ENCODE assay signal across 29 mouse cellular contexts in genomic region chr4:124257006-124257405, GRCm38 (mm10).
DNase-seq lines count a peak whose midpoint lies in the region; ATAC-seq and TF ChIP-seq lines count a peak whose summit lies in the region.
"Had no signal": no experiment of that assay in that cellular context is flagged by ENCODE, and none has a peak within 500 bp of the region (broad histone marks: within the 10 kb centered on the region; RNA-seq: fewer than 3 reads in every experiment).

No protein-coding gene starts in this region.

- no peak overlapping the region for H3K9ac ChIP-seq in kidney, embryonic 16.5 days (replicated peaks; ENCODE audit: low read length)
- H3K9ac ChIP-seq: embryonic facial prominence, embryonic 13.5 days; forebrain, embryonic 13.5 days; limb, embryonic 15.5 days; liver, embryonic 14.5 days; lung, embryonic 15.5 days; stomach, embryonic 15.5 days had no signal

- peak; percentile 39; the same call in 1 of the 2 replicates for ATAC-seq in kidney, embryonic 16.5 days (ENCODE audit: low FRiP score, low TSS enrichment)
- ATAC-seq: forebrain, embryonic 13.5 days; intestine, postnatal 0 days; midbrain, embryonic 16.5 days had no signal

- intact Hi-C loops in left cerebral cortex, postnatal 36 days (cut with DNase I), result no loop called here

- H3K4me3 ChIP-seq in layer of hippocampus, adult 2 months, result no peak overlapping the region
- no peak overlapping the region for H3K4me3 ChIP-seq in kidney, embryonic 16.5 days (ENCODE audit: low read length)
- H3K4me3 ChIP-seq: embryonic facial prominence, embryonic 13.5 days; erythroblast, embryonic 14.5 days; forebrain, embryonic 13.5 days; heart, embryonic 10.5 days; left cerebral cortex, adult 2 months; limb, embryonic 15.5 days; lung, embryonic 15.5 days; myocyte; stomach, embryonic 15.5 days had no signal

- DNase-seq in layer of hippocampus, adult 2 months (ENCODE audit: low spot score in 2 of 2), result no peak
- no peak for DNase-seq in layer of hippocampus, postnatal 25 days (ENCODE audit: extremely low spot score in 1 of 2, low spot score in 1 of 2)
- peak; percentile 25 to 27 for DNase-seq in kidney, adult 8-10 months
- DNase-seq in kidney, postnatal 4 days, result peak; percentile 26 to 49
- DNase-seq in left cerebral cortex, postnatal 36 days (ENCODE audit: low spot score in 2 of 2), result no peak
- DNase-seq in thymus, postnatal 0 days (ENCODE audit: low spot score), result no peak
- DNase-seq: adrenal gland, postnatal 10 days; cerebellum, adult 9-11 months; gastrocnemius, postnatal 10 days; heart, postnatal 4 days; layer of hippocampus, adult 9-11 months; left cerebral cortex, postnatal 4 days; lung, postnatal 4 days; right cerebral cortex, adult 18-20 months; right cerebral cortex, postnatal 4 days; thymus, postnatal 4 days had no signal

- H3K36me3 ChIP-seq in kidney, embryonic 16.5 days (ENCODE audit: insufficient read depth, low read length), result no peaks in the 10 kb centered on the region
- H3K36me3 ChIP-seq: embryonic facial prominence, embryonic 13.5 days; heart, embryonic 10.5 days; limb, embryonic 15.5 days; lung, embryonic 15.5 days; stomach, embryonic 15.5 days had no signal

- TF ChIP-seq CTCF in layer of hippocampus, adult 2 months (conservative IDR thresholded peaks at IDR 0.05), result no peak

- no peak overlapping the region for H3K4me2 ChIP-seq in kidney, embryonic 16.5 days (replicated peaks; ENCODE audit: low read depth, low read length)
- H3K4me2 ChIP-seq: embryonic facial prominence, embryonic 13.5 days; forebrain, embryonic 13.5 days; limb, embryonic 15.5 days; lung, embryonic 15.5 days; stomach, embryonic 15.5 days had no signal

- no peaks in the 10 kb centered on the region for H3K27me3 ChIP-seq in kidney, embryonic 16.5 days (ENCODE audit: insufficient read depth, low read length)
- H3K27me3 ChIP-seq: lung, embryonic 15.5 days; stomach, embryonic 15.5 days had no signal

- 7% methylated on average over 9 of the region's 9 CpGs for WGBS in kidney, embryonic 16.5 days

- H3K4me1 ChIP-seq in kidney, embryonic 16.5 days (ENCODE audit: insufficient read depth, low read length), result peaks cover 12% of the 10 kb centered on the region
- H3K4me1 ChIP-seq: heart, embryonic 10.5 days; lung, embryonic 15.5 days; stomach, embryonic 15.5 days had no signal

- no peaks in the 10 kb centered on the region for H3K9me3 ChIP-seq in kidney, embryonic 16.5 days (ENCODE audit: low read length)
- H3K9me3 ChIP-seq: embryonic facial prominence, embryonic 13.5 days; forebrain, embryonic 13.5 days; heart, embryonic 10.5 days; limb, embryonic 15.5 days; lung, embryonic 15.5 days; stomach, embryonic 15.5 days had no signal

- H3K27ac ChIP-seq in layer of hippocampus, adult 2 months, result peak overlapping the region; percentile 49
- H3K27ac ChIP-seq in kidney, embryonic 16.5 days (ENCODE audit: low read length), result no peak overlapping the region
- H3K27ac ChIP-seq: embryonic facial prominence, embryonic 13.5 days; forebrain, embryonic 13.5 days; heart, embryonic 10.5 days; left cerebral cortex, adult 2 months; limb, embryonic 15.5 days; liver, embryonic 14.5 days; lung, embryonic 15.5 days; stomach, embryonic 15.5 days had no signal

Comparison
In these comparisons a context has a peak if more than half of its experiments do, and no peak if none do; other contexts are left out.
1. DNase-seq: peak in kidney, adult 8-10 months (2 of 2) and kidney, postnatal 4 days (2 of 2); none in layer of hippocampus, adult 2 months (0 of 2), layer of hippocampus, postnatal 25 days (0 of 2), left cerebral cortex, postnatal 36 days (0 of 2) and thymus, postnatal 0 days (single experiment).